Mouse (Mus musculus) T-helper 17 cell (primary cell): ENCODE data around the gene Lamc1.

Experiments used
- in situ Hi-C, 2 experiments: fragments of 300-600 bp; cut with MboI, MseI; formaldehyde crosslinking; loops; 1 replicate in 1 of 2; 2 replicates in 1 of 2; pipeline ENCODE4 v1.15.1; 2025; ENCODE audit warnings: high pct_unique_total_duplicates in 2 of 2

Gene Lamc1

GRCm38 (mm10) chr1:153268806-153269309, 63.7 kb downstream of the Lamc1 start:
- in situ Hi-C loops, result loop anchor here in 1 of 2 experiments (10.0 kb wide), 1 partner anchor 1296 kb away; no protein-coding TSS in a partner anchor

DNA sequence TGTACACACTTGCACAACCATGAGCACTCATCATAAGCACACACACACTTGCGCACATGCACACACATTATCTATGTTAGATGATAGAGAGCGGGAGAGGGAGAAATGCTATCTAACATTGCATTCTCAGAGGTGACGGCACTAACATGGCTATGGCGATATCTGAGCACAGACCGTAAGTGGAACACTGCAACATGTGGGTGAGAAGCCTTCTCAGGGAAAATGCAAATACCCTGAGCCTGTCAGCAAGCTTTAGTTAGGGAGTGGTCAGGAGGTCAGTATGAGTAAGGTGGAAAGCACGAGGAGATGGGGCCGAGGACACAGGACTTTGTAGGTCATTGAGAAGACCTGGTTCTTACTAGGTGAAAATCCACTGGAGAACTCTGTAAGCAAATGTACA, 64.3 kb downstream of the Lamc1 start:
- in situ Hi-C loops, result loop anchor here in 1 of 2 experiments (10.0 kb wide), 1 partner anchor 1296 kb away; no protein-coding TSS in a partner anchor

DNA sequence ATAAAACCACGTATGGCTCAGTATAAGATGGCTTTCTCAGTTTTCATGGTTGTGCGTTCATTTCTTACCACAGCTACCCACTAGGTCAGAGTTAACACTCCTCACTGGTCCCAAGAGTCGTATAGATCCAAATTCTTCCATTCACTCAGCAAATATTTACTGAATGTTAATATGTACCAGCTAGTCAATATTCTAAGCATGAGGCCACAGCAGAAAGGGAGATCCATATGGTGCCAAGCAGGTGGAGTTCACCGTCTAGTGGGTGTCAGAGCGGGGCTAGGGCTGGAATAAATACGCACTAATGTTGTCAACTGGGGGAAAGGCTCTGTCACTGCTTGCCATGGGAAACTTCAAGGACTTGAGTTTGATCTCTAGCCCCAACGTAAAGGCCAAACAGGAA, 64.9 kb downstream of the Lamc1 start:
- in situ Hi-C loops, result loop anchor here in 1 of 2 experiments (10.0 kb wide), 1 partner anchor 1297 kb away; no protein-coding TSS in a partner anchor

DNA sequence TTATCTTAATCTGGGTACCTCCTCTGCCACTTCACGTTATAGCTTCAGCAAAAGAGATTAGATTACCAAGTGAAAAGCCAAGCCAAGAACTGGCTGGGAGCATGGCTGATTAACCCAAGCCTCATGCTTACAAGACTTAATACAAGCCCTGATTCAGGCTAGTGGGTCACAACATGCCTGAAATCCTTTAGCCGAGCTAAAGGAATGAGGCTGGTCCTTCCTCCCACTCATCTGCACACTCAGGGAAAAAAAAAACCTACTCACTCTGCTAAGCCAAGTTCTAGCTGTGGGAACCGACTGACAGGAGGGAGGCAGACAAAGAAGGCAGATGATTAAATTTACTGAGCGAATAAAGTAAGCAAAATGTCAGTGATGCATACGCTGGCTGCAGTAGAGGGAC, 65.7 kb downstream of the Lamc1 start:
- in situ Hi-C loops, result loop anchor here in 1 of 2 experiments (10.0 kb wide), 1 partner anchor 1298 kb away; no protein-coding TSS in a partner anchor

DNA sequence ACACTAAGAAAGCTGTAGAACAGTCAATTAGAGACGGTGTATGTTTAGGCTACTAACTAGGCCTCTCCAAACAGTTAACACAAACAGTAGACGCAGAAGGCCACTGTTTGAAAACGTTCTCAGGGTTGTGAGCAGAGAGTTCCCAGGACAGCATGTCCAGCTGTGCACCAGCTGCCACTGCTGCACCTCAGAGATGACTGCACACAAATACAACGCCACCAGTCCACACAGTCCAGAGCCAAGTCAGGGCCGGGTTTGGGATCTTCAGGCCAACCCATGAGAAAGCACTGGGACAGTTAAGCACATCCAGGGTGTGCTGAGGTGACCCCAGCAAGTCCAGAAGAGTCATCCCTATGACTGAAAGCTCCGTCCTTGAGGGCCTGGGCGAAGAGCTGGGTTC, 67.0 kb downstream of the Lamc1 start:
- in situ Hi-C loops, result loop anchor here in 1 of 2 experiments (10.0 kb wide), 1 partner anchor 1299 kb away; no protein-coding TSS in a partner anchor

- in situ Hi-C loops, result loop anchor here in 1 of 2 experiments (10.0 kb wide), 1 partner anchor 1300 kb away; no protein-coding TSS in a partner anchor
Observed at GRCm38 (mm10) chr1:153265066-153265465, 67.5 kb downstream of the Lamc1 start.

GRCm38 (mm10) chr1:153259752-153260300, 72.8 kb downstream of the Lamc1 start:
- in situ Hi-C loops, result loop anchor here in 1 of 2 experiments (10.0 kb wide), 1 partner anchor 1305 kb away; no protein-coding TSS in a partner anchor

GRCm38 (mm10) chr1:153252540-153253210, 79.9 kb downstream of the Lamc1 start:
- in situ Hi-C loops, result no loop called here

- in situ Hi-C loops, result no loop called here
Observed at GRCm38 (mm10) chr1:153251590-153252206, 80.9 kb downstream of the Lamc1 start.

GRCm38 (mm10) chr1:153241346-153241745, 91.2 kb downstream of the Lamc1 start:
- in situ Hi-C loops, result no loop called here

GRCm38 (mm10) chr1:153235576-153235975, 97.0 kb downstream of the Lamc1 start:
- in situ Hi-C loops, result no loop called here

GRCm38 (mm10) chr1:153231681-153232080, 100.9 kb downstream of the Lamc1 start:
- in situ Hi-C loops, result no loop called here

- in situ Hi-C loops, result no loop called here
Observed at GRCm38 (mm10) chr1:153227916-153228315, 104.7 kb downstream of the Lamc1 start.

DNA sequence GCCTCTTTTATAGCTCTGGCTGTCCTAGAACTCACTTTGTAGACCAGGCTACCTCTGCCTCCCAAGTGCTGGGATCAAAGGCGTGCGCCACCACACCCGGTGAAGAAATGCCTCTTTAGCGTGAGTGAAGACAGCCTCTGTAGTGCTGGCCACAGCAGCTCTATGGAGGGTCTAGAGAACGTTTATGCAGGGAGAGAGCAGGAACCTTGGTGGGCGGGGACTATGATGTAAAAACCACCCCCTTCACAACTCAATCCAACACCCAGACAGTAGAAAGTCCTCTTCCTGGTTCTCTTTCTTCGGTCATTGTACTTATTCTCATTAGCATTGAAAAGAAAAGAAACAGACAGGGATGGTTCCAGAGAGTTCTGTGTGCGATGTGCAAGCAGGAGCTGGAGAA, 105.5 kb downstream of the Lamc1 start:
- in situ Hi-C loops, result no loop called here

- in situ Hi-C loops, result no loop called here
Observed at GRCm38 (mm10) chr1:153225786-153226725, 106.5 kb downstream of the Lamc1 start.

DNA sequence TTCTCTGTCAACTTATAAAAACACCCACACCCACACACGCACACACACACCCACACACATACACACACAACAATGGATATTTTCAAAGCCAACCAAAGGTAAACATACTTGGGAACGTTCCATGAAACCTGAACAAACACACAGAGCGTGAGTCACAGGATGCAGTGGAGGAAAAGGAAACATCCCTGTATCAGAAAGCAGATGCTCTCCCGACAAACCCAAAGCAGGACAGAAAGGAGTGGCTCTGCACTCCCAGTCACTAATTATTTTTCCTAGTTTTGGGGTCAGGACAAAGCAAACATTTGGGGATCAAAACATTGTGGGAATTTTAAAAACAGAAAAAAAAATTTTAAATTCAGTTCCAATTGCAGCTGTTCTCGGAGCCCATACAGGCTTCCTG, 108.3 kb downstream of the Lamc1 start:
- in situ Hi-C loops, result no loop called here

- in situ Hi-C loops, result no loop called here
Observed at GRCm38 (mm10) chr1:153219376-153219775, 113.2 kb downstream of the Lamc1 start.

GRCm38 (mm10) chr1:153216516-153216915, 116.1 kb downstream of the Lamc1 start:
- in situ Hi-C loops, result no loop called here

DNA sequence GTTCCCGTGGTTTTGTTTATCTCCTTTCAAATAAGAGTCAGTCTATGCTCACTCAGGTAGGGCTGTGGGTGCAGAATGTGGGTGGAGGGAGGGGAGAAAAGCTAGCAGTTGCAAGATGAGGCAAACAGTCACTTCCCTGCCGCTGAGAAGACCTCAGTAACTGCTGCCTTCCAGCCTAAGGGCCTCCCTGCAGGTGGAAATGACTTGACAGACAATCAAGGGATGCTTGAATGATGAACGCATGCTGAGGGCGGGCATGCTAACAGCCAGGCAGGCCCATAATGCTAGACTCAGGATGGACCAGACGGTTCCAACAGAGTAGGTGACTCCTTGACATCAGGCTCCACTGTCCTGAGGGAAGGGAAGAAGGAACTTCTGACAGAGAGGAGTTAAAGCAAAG, 116.9 kb downstream of the Lamc1 start:
- in situ Hi-C loops, result no loop called here

- in situ Hi-C loops, result no loop called here
Observed at GRCm38 (mm10) chr1:153210992-153211391, 121.6 kb downstream of the Lamc1 start.

DNA sequence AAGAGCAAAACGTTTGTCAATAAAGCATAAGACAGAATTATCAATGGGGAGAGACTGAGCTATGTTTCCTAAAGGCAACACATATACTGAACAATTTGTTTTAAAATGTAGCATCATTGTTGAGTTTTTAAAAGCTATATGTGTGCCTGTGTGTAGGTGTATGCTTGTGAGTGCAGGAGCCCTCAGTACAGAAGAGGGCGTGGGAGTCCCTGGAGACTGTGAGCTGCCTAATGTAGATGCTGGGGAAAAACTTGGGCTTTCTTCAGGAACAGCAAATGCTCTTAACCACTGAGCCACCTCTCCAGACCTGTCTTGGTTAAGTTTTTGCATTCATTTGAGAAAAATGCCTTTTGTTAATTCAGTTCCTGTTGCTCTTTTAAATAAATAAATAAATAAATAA, 122.4 kb downstream of the Lamc1 start:
- in situ Hi-C loops, result no loop called here
